Mouse (Mus musculus): ENCODE measurements around the gene Bclaf3.
"Not testable (repeated sequence)": the region's sequence is repeated elsewhere in the genome, so short reads cannot be mapped to it uniquely, and the experiment has no call there.

The Bclaf3 gene

DNA sequence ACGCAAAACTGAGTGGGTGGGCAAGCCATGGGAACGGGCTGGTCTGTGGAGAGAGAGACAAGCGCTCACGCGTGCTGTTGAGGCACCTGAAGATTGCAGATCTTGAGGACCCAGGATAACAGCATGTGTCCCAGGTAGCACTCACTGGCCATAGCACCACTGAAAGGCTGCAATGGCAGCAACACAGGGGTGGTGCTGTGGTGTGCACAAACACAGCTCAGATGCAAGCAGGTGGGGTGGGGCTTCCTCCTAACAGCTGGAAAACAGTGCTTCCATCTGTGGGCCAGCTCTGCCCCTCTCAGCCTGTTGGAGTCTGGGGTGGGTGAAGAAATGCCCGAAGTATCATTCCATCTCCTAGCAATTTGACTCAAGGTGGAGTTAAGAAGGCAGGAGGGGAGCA, at the start of gene Bclaf3:
Gene Bclaf3, plus strand, starts transcription at position 301 of the 400 bp plus-strand sequence.
- DNase-seq (ENCODE audit: low spot score in 2 of 2) = no peak

DNA sequence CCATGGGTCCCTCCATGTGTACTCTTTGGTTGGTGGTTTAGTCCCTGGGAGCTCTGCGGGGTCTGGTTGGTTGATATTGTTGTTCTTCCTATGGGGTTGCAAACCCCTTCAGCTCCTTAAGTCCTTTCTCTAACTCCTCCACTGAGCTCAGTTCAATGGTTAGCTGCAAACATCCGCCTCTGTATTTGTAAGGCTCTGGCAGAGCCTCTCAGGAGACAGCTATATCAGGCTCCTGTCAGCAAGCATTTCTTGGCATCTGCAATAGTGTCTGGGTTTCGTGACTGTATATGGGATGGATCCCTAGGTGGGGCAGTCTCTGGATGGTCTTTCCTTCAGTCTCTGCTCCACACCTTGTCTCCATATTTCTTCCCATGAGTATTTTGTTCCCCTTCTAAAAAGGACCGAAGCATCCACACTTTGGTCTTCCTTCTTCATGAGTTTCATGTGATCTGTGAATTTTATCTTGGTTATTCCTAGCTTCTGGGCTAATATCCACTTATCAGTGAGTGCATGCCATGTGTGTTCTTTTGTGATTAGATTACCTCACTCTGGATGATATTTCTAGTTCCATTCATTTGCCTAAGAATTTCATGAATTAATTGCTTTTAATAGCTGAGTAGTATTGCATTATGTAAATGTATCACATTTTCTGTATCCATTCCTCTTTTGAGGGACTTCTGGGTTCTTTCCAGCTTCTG, 48.1 kb upstream of the Bclaf3 start:
- not testable (repeated sequence) for DNase-seq (ENCODE audit: low spot score in 2 of 2)

DNA sequence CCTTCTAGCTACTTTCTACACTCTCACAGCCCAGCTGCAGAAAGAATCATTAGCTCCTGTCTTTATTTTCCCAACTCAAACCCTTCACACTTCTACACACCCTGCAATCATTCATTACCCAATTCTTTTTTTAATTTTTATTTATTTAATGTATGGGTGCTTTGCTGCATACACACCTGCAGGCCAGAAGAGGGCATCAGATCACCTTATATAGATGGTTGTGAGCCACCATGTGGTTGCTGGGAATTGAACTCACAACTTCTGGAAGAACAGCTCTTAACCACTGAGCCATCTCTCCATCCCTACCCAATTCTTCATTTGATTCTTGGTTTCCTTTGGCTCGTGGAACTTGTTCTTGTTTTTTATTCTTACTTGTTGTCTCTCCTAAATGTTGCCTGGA, 42.2 kb upstream of the Bclaf3 start:
- no peak for DNase-seq (ENCODE audit: low spot score in 2 of 2)

DNA sequence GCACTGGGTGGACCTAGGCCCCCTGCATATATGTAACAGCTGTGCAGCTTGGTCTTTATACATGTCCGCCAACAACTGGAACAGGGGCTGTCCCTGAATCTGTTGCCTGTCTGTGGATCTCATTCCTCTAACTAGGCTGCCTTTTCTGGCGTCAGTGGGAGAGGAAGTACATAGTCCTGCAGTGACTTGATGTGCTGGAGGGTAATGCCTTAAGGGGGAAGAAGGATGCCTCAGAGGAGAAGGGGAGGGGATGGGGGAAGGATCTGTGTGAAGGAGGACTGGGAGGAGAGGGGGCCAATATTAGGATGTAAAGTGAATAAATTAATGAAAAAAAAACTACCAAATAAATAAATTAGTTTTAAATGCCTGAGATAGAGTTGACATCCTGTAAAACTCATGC, 23.3 kb upstream of the Bclaf3 start:
- DNase-seq (ENCODE audit: low spot score in 2 of 2) = no peak

DNA sequence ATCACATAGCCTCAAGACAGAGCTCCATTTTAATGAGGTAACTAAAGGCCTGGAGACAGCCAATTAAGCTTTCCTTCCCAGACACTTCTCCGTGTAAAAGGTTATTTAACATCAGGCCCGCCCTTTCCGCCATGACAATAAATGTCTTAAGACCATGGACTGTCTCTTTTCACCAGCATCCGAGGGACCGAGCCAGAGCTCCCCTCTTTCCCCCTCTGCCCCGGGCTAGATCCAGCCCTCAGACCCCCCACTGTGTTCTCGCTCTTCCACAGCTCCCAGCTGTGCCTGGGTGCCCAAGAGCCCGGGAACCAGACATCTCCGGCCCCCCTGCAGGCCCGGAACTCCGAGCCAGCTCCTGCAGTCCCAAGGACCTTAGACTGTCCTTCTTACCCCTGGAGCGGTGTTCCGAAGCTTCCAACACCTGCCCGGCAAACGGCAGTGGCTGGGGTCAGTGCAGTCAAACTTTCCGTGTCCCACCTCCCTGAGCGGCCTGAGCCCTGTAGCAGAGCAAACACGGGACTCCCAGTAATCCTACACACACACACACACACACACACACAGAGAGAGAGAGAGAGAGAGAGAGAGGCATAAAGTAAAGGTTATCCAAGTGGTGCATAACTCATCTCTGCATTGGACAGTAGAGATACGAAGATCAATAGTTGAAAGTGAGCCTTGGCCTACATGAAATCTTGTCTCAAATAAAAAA, 18.0 kb upstream of the Bclaf3 start:
- no peak for DNase-seq (ENCODE audit: low spot score in 2 of 2)

DNA sequence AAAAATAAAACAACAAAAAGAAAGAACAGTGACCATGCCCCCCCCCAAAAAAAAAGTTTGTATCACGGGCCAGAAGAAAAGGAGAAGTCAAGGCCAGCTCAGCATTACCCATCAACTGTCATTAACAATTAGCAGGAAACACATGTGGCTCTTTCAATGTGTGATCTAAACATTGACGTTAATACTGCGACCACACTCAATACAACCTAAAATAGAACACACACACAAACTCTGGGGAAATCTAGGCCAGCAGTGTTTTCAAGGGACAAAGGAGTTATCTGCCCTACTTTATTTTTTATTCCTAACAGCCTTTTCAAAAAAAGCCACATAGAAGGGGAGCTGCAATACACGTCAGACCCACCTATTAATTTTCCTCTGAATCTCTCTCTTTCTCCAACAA, 17.4 kb upstream of the Bclaf3 start:
- DNase-seq (ENCODE audit: low spot score in 2 of 2) = no peak

DNA sequence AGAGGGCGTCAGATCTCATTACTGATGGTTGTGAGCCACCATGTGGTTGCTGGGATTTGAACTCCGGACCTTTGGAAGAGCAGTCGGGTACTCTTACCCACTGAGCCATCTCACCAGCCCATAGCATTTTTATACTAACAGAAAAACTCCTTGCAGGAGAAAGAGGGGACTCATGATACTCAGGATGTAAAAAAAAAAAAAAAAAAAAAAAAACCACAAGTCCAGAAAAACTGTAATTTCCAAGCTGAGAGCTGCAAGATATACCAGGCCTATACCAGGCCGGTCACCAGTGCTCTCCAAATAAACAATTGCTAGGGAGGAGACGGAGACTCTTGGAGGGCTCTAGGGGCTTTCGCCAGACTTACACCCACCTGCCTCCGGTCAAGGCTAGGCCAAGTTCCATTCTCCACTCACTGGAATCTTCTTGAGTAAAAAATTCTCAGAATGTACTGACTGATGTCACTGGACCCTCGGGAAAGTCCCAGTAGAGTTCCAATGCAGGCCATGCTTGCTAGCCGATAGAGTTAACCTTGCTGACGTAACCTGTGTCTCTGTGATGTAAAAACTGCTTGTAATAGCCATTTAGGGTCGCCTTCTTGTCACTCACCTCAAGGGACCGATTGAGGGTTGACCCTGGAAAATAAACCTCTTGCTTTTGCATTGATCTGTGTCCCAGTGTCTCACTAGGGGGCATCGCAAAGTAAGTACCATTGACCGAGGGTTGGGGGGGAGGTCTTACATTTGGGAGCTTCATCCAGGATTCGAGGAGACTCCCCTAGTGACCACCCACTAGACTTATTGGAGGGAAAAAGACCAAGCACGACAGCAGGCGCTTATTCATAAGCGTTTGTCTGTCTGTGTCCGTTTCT, 16.4 kb upstream of the Bclaf3 start:
- DNase-seq (ENCODE audit: low spot score in 2 of 2) = no peak

DNA sequence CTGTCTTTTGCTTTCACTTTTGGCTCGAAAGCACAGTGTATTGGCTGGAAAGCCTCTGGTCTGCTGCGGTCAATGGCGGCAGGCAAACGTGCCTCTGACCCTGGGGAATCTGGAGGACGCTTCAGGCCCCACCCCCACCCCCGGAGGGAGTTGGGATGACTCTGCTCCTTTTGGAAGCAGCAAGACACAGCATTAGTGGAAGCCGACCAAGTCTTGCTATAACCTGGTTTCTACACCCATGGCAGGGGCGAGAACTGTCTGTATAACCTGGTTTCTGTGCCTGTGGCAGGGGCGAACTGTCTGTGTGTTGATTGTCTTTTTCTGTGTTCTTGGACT, 15.8 kb upstream of the Bclaf3 start:
- DNase-seq (ENCODE audit: low spot score in 2 of 2) = peak in 1 of 2 experiments; percentile 17

DNA sequence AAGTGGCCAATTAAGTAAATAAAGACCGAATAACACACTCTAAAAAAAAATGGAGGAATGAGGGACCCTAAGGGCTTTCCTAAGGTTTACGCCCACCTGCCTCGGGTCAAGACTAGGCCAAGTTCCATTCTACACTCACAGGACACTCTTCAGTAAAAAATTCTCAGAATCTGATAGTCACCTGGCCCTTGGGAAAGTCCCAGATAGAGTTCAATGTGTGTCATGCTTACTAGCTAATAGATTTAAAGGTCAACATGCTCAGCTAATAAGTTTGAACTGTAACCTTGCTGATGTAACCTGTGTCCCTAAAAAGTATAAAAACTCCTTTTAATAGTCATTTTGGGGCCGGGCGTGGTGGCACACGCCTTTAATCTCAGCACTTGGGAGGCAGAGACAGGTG, 10.9 kb upstream of the Bclaf3 start:
- DNase-seq (ENCODE audit: low spot score in 2 of 2) = no peak

DNA sequence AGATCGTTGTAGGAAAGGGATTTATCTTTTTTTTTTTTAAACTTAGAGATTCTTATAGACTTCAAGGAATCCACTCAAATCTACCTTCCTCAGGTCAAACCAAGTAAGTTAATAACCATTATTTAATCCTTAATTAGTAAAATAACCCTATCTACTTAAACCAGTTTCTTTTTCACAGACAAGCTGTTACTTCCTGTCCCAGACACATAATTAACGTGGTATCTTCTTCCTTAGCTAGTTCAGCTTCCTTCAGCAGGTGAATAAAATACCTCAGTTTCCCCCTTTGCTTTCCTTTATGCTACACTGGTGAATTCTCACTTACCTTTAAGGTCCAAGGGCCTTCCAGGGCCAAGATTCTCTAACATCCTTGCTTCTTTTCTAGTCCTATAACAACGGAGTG, 4.7 kb upstream of the Bclaf3 start:
- DNase-seq (ENCODE audit: low spot score in 2 of 2) = no peak

DNA sequence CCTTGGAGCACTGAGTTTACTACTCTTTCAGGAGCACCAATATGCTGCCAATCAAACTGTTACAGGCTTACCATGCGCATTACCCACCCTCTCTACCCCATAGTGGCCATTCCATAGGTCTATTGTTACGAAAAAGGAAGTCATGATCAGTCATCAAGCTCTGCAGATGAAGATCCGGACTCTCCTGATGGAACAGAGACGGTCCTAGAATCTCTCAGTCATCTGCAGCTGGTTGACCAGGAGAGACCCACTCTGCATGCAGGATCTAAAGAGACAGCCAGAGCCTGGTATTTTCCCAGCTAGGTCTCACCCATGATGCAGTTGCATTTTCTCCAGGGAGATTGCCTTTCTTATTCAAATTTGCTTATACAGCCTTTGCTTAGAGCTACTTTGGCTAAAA, 3.8 kb upstream of the Bclaf3 start:
- DNase-seq (ENCODE audit: low spot score in 2 of 2) = no peak

DNA sequence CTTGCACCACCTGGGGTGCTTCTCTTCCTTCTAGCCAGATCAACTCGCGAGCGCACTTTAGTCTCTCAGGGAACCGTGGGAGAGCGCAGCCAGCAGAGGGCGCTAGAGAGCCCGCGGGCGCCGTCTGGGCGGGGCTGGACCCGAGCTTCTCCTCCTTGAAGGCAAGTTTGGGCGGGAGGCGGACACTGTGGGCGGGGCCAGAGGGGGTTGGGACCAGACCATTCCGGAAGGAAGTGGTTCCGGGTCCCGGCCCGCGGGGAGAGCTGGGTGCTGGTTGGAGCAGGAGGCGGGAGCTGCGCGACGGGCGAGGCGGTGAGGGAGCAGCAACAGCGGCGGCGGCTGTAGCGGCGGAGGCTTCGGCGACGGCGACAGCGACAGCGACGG, 5.9 kb downstream of the Bclaf3 start:
- DNase-seq (ENCODE audit: low spot score in 2 of 2) = peak; percentile 90 to 97

DNA sequence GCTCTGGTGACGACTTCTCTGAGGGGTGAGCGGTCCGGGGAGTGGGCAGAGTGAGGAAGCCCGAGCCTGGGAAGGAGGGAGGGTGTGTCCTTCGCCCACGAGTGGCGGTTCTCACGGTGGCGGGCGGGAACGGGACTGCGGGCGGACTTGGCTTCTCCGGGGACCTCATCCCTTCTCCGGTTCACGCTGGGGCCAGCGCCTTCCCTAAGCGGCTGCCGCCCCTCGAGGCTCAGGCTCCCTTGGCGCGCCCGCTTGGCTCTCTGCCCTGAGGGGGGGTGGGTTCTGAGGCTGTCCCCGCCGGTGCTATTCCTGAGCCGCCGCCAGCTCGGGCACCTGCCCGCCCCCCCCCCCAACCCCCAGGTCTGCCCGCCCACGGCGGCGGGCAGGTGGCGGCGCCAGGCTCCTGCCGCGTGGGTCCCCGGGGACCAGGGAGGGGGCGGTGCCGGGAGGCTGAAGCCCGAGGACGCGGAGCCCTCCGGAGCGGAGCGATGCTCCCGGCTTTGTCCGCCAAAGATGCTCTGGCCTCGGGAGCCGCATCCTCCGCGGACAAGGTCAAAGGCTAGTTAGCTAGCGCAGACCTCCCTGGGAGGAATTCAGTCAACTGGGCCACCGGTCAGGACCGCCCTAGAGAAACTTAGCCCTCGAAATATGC, 6.4 kb downstream of the Bclaf3 start:
- DNase-seq (ENCODE audit: low spot score in 2 of 2) = peak; percentile 16 to 47

DNA sequence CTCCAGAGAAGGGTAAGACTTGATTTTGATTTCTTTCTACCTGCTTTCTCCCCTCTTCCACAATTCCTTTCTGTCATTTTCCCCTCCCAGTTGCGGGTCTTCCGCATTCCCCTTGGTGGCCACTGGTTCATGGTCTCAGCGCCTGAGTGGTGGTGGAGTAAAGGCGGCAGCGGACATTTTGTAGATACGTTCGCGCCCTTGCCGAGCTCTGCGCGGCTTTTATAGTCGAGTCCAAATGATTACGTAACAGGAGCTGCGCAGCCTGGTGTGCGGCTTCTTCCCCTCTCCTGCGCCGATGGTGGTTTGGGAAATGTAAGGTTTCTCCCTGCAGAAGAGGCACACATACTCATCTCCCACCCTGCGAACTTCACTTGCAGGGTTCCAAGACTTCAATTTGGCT, 15.4 kb downstream of the Bclaf3 start:
- DNase-seq (ENCODE audit: low spot score in 2 of 2) = no peak

DNA sequence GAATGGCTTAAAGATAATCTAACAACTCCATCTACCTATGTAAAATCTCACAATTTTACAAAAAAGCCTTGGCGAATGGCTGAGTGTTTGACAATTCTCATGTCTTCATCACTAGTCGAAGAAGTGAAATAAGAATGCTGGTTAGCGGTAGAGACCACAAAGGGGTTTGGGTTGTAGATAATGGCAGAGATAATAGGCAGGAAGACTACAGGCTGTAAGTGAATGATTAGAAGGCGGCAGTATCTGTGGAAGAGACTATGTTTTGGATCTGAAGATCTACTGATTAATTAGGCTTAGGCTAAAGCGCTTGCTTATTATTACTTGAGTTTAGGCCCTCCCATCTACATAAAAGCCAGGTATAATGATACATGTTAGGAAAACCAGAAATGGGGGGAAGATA, 20.6 kb downstream of the Bclaf3 start:
- DNase-seq (ENCODE audit: low spot score in 2 of 2) = no peak

DNA sequence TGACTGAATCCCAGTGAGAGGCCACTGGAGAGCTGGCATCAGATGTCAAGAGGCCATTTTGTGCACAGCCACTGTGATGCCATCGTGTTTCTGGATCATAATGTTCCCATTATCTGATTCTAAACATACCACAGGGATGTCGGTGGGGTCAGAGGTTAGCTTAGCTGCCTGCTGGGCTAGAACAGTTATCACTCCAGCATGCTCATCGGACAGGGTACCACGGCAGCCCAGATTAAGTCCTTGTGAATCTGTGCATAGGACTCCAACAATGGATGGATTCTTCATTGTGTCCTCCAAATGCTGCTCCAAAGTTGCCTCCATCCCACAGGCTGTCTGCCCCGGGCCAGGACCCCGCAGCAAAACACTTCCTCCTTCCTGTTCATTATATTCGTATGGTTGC, 58.2 kb downstream of the Bclaf3 start:
- not testable (repeated sequence) for DNase-seq (ENCODE audit: low spot score in 2 of 2)

DNA sequence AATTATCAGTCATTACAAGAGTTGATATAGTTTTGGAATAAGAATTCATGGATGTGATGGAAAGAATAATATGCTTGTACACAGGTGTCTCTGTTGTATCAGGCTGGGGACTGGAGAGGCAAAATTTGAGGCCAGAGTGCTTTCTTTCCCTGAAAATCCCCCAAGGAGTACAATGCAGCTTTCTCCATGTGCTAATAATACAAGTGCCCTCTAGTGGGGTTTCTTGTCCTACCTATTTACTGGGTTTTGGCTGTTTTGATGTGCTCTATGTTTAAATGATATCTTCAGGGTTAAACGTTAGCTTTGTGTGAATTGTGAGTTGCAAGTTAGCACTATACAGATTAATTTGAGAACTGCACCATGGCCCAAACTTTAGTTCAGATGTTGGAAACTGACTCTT, 65.1 kb downstream of the Bclaf3 start:
- DNase-seq (ENCODE audit: low spot score in 2 of 2) = no peak

DNA sequence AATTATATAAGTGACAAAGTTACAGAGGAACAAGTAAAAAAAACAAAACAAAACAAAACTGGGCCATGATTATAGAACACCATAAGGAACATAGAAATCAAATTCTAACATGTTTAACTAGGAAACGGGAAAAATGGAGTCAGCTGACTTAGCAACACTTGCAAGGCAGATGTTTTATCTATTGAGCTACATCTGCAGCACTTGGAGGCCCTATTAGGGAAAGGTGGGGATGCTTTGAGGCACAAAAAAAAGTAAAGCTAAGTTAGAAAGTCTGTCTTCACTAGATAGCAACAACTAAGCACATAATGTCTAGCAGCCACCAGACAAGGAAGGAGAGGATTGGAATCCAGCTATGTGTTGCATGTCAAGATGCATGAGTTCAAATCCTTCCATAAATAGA, 71.0 kb downstream of the Bclaf3 start:
- no peak for DNase-seq (ENCODE audit: low spot score in 2 of 2)

DNA sequence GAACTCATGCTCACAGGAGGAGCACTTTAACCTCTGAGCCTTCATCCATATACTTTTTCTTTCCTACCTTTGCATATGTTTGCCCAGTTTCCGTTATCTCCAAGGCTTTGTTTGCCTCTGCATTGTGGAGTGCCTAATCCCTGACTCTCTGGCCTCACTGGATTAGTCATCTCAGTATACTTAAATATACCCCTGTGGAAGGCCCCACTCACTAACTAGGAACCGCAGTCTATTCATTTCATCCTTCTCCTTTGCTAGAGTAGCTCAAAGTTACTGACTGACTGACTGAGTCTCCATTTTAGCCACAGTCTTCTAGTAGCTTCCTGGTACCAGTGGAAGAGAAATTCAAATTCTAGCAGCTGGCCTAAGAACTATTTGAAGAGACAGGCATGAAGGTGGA, 78.3 kb downstream of the Bclaf3 start:
- no peak for DNase-seq (ENCODE audit: low spot score in 2 of 2)

DNA sequence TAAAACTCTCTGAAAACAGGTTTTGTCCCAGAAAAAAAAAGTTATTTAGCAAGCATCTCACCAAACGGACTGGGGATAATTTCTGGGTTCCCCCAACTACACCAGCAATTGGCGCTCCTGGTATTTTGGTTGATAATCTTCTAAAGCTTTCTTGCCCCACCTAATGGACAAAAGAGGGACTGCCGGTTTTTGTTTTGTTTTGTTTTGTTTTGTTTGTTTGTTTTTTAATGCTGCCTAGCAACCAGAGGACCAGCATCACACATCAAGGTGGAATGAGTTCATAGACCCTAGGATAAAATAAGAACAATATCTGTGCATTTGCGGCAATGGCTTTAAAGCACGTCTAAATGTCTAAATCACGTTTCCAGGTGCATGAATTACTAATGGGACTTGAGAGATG, 80.4 kb downstream of the Bclaf3 start:
- peak in 1 of 2 experiments; percentile 34 for DNase-seq (ENCODE audit: low spot score in 2 of 2)

DNA sequence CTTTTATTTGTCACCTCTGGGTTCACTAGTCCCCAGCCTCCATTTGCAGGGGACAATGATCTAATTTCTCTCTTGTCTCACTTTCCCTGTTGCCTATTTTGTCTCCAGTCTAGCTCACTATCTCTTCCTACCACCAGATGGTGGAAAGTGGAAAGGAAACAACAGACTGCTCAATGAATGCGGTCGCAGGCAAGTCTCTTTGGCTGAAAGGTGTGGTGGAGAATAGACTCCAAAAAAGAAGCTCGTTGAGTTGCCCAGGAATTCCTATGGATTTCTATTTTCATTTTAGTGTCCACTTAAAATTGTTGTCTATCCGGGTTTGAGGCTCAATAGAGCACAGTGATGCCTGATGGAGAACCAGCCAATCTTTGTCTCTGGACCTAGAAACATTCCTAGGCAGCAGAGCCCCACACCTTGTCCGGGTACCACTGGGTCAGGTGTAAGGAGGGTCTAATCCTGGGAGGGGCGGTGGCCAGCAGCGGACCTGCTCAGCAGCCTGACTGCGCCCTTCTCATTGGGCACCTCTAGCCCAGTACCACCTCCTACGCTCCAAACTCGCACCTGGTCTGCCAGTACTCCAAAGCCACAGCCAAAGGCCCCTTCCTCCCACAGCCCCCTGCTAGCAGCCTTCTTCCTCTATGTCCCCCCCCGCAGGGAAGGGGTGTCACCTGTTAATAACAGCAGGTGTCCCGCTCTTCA, 99.9 kb downstream of the Bclaf3 start:
- no peak for DNase-seq (ENCODE audit: low spot score in 2 of 2)

All from spleen, postnatal 10 days (tissue).